Mouse (Mus musculus): Measurements from ENCODE around the gene Polg2.

- TF ChIP-seq CTCF (conservative IDR thresholded peaks at IDR 0.05; ENCODE audit: insufficient read depth, insufficient read length, low read depth, low read length) = no peak
- no peak for TF ChIP-seq POLR2A (IDR thresholded peaks at IDR 0.05; ENCODE audit: low read depth, low read length)
These were observed 2.4 kb downstream of the Polg2 start for GRCm38 (mm10) chr11:106776960-106777359.

All from kidney, adult 2 months (tissue).